Mouse (Mus musculus) splenic B cell, adult 2 months (primary cell): ENCODE measurements around the gene Rbpms2.
A peak's percentile ranks its signal among the peaks of the same experiment; 100 is the strongest.

Experiments used
- DNase-seq: peaks from one replicate; pipeline ENCODE4 v3.0.0-alpha.2; 2011; ENCODE audit warnings: low read depth, low spot score
- H3K27me3 ChIP-seq: 2 replicates; pipeline ENCODE4 v1.6.1; 2012; ENCODE audit warnings: mild to moderate bottlenecking, low read length, moderate library complexity, mixed read lengths; ENCODE audit not compliant: control insufficient read depth, poor library complexity, insufficient read depth, severe bottlenecking
- H3K36me3 ChIP-seq: 2 replicates; pipeline ENCODE4 v1.6.1; 2012; ENCODE audit warnings: mild to moderate bottlenecking, low read length, moderate library complexity, mixed read lengths; ENCODE audit not compliant: control insufficient read depth, poor library complexity, insufficient read depth, severe bottlenecking

Gene Rbpms2

DNA sequence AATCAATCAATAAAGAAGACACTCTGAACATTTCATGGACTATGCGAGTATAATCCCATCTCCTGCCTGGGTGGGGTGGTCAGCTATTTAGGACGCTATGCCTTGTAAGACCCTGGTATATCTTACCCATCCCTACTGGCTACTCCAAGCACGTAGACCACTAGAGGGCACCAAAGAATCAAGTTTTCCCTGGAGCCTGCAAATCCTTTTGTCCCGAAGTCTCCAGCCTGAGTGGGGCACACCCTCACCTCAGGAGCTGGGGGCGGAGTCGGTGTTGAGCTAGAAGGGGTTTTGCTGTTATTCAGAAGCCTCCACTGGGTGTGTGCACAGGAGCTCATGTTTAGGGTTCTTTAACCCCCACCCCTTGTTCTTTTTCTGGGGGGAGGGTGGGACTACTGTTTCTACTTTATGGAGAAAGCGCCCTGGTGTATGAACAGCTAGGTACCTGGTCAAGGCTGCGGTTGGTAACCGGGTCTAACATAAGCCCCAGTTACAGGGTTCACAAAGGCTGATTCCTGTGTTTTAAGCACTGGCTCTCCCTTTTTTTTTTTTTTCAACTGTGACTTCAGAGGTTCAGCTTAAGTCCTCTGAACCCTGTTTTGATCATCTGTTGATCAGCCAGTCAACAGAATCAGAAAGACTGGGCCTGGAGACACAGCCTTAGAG is 23.8 kb upstream of the Rbpms2 start:
- DNase-seq = peak; percentile 72
- H3K27me3 ChIP-seq = no peaks in the 10 kb centered on the region
- H3K36me3 ChIP-seq = no peaks in the 10 kb centered on the region

DNA sequence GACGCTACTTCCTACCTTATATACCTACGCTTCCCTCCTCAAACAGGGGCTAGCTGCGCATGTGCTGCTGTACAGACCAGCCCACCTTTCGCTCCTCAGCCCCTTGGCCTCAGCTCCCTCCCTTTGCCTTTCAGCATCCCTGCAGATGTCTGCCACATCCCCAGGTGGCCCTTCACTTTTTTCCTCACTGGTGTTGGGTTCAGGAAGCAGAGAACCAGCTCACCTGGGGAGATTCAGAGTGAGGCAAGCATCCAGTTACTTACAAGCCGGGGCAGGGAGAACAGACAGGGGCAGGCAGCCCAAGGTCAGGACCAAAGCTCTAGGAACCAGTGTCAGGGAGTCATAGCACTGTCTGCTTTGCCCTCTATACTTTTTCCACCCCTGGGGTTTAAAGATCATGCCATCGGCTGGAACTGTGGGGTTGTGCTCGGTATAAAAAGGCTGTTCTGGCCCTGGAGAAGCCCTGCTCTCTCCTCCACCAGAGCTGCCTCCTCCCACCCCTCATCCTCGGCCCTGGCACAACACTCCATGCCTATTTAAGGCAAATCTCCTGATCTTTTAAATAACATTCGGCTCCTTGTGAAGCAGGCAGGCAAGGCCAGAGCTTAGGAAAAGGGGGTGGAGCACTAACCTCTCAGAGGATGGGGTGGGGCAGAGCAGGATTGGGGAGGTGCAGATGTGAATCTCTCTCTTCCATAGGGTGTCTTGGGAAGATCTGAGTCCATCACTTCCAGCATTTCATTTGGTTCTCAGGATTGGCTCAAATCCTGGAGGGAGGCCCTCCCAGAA is 22.9 kb upstream of the Rbpms2 start:
- no peak for DNase-seq
- Histone ChIP-seq H3K36me3 (no peaks in the 10 kb centered on the region), H3K27me3 (no peaks in the 10 kb centered on the region)

DNA sequence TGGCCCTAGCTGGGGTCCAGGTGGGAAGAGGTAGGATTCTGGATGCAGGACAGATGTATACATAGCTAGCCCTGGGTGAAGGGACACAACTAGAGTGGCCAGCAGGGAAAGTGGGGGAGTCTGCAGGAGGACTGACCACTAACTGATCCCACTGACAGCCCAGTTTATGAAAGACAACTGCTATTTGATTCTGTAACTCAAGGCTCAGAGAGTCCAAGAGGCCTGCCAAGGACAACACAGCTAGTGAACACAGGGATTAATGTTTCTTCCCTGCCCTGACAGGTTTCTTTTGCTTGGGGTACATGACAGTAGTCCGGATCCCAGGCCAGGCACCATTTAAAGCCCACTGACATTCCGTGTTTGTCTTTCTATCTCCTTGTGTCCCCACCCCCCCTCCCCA is 22.3 kb upstream of the Rbpms2 start:
- no peaks in the 10 kb centered on the region for H3K27me3 ChIP-seq
- no peaks in the 10 kb centered on the region for H3K36me3 ChIP-seq
- DNase-seq = no peak

DNA sequence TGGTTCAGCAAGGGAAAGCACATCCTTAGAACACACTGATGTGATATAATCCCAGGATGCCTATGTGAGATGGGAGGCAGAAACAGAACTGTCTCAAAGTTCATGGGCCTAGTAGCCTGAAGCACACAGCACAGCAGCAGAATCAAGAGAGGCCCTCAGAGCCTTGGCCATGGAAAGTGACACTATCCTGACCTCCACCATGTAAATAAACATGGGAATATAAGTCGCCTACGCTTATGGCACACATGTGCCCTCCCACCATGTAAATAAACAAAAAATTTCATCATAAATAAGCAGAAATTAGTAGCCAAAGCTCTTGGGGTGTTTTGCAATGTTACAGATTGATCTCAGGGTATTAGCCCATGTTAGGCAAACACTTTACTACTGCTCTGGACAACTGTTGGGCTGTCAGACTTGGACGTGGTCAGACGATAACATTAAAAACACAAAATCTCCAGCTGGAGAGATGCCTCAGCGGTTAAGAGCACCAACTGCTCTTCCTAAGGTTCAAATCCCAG is 17.4 kb upstream of the Rbpms2 start:
- H3K36me3 ChIP-seq = no peaks in the 10 kb centered on the region
- H3K27me3 ChIP-seq = no peaks in the 10 kb centered on the region
- no peak for DNase-seq

DNA sequence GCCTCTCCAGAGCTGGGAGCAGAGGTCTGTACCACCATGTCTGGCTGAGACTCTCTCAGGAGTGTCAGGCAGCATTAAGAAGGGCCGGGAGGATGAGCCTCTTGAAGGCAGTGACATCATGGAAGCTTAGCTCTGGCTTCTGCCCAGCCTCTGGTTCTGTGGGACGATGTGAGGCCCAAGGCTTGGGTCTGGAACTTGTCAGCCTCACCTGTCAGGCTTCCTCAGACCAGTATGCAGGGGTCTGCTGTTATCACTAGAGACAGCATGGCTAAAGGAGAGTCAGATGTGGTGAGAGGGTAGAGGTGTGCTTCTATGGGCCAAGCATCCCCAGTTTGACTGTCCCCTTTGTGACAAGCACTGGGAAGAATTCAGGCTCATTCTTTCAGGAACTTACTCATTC is 16.4 kb upstream of the Rbpms2 start:
- no peaks in the 10 kb centered on the region for H3K36me3 ChIP-seq
- H3K27me3 ChIP-seq = no peaks in the 10 kb centered on the region

DNA sequence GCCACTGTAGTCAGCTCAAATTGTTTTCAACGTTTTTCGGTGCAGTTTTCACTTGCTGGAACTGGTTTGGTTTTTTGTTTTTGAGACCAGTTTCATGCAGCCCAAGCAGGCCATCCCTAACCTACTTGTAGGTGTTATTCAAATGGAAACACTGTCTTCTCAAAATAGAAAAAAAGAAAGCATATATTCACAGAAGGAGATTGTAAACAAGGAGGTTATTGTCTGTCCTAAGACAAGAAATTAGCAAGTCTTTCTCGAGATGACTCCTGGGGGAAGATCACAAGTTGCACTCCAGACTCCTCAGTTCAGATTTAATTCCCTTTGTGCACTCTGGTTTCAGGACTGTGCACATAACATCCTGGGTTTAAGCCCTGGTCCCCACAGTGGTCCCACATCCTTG is 10.1 kb upstream of the Rbpms2 start:
- Histone ChIP-seq H3K27me3 (no peaks in the 10 kb centered on the region), H3K36me3 (no peaks in the 10 kb centered on the region)
- DNase-seq = no peak

More for the DNA sequence above, 16.4 kb upstream of the Rbpms2 start:
- no peak for DNase-seq

DNA sequence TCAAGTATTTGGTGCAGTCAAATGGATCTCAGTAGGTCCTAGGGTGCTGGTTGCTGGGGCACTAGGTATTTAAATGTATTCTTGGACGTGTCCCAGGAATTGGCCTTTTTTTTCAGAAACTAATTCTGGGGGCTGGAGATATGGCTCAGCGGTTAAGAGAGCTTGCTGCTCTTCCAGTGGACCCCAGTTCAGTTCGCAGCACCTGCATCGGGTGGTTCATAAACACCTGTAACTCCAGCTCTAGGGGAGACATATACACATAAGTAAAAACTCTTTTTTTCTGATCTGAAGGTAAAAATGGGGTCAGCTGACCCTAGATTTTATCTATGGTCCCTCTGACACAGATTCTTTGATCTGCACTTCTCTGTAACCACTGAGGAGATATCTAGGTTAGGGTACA is 8.3 kb upstream of the Rbpms2 start:
- no peaks in the 10 kb centered on the region for H3K36me3 ChIP-seq
- no peaks in the 10 kb centered on the region for H3K27me3 ChIP-seq
- no peak for DNase-seq

DNA sequence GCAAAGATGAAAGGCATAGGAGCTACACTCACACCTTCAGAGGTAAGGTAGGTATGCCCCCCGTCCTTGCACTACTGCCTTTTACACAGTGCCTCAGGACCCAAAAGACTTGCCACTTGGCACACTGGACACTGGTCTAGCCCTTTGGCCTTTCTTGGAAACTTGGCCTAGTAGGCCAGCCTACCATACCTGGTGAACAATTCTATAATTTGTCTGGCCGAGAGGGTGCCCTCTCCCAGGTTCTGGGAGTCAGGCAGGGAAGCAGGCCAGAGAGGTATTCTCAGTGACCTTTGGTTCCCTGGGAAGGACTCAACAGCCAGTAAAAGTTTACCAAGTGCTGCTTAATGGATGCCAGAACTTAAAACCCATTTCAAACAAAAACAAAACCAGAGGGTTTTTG is 7.8 kb upstream of the Rbpms2 start:
- DNase-seq = no peak
- Histone ChIP-seq H3K27me3 (no peaks in the 10 kb centered on the region), H3K36me3 (no peaks in the 10 kb centered on the region)

DNA sequence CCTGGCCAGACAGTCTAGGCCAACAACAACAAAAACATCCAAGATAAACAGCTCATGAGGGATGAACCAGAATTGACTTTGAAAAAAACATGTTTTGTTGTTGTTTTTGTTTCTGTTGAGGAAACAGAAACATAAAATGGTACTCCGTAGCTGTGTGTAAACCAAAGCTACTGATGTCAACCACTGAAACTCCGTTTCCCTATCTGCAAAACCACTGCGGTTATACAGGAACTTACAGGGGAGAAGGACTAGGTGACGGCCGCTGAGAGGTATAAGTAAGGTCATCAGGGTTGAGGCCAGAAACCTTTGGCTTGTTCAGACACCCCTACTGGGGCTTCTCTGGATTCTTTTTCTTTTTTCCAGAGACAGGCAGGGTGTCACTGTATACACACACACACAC is 6.6 kb upstream of the Rbpms2 start:
- H3K27me3 ChIP-seq = no peaks in the 10 kb centered on the region
- DNase-seq = no peak
- H3K36me3 ChIP-seq = no peaks in the 10 kb centered on the region

DNA sequence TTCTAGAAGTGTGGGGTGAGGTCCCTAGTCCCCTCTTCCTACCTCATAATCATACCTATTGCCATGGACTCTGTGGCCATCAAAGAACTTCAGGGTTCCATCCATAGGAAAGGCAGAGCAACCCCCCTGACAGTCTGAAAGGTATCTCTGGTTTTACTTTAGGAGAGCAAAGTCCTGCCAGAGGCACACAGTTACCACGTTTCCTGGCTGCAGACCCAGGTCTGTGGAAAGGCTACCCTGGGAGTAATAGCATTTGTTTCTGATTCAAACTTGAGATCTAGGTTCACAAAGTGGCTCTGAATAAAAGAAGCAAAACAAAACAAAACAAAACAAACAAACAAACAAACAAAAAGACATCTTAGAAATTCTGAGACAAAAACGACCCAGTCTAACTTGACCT is 5.2 kb upstream of the Rbpms2 start:
- no peak for DNase-seq
- Histone ChIP-seq H3K27me3 (peaks cover 7% of the 10 kb centered on the region; the same call in 1 of the 2 replicates), H3K36me3 (no peaks in the 10 kb centered on the region)

DNA sequence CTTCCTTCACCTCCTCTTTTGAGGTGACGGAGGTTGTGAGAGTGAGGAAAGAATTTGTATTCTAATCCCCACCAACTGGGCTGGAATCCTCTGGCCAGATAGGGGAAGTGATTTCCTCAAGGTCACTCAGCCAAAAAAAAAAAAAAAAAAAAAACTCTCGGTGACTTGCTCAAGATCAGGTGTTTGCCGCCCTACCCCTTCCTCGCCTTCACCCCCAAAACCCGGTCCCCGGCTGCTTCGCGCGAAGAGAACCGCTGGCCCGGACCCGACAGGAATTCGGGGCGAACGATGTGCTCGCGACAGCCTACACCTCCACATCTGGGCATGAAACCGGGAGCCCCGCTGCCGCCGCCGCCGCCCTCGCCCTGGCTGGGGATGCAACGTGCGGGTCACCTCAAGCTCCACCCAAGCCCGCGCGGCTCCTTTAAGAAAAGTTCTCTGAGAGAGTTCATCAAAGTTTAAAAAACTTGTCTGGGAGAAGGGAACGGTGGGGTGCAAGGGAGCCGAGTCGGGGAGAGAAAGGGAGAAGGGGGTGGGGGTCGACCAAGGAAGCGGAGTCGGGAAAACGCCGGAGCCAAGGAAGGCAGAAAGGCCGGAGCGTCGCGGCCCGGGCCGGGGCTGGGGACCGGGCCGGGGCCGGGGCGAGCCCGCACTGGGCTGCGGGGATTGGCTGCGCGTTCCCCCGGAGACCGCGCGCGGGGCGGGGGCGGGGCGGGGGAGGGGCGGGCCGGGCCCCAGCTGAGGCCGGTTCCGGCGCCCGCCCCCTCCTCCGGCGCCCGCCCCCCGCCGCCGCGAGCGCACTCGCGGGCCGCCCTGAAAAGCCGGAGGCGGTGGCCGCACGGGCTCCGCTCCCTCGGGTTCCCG is 551 bp downstream of the Rbpms2 start:
- DNase-seq = peak; percentile 45
- H3K27me3 ChIP-seq = peaks cover 9% of the 10 kb centered on the region
- no peaks in the 10 kb centered on the region for H3K36me3 ChIP-seq

DNA sequence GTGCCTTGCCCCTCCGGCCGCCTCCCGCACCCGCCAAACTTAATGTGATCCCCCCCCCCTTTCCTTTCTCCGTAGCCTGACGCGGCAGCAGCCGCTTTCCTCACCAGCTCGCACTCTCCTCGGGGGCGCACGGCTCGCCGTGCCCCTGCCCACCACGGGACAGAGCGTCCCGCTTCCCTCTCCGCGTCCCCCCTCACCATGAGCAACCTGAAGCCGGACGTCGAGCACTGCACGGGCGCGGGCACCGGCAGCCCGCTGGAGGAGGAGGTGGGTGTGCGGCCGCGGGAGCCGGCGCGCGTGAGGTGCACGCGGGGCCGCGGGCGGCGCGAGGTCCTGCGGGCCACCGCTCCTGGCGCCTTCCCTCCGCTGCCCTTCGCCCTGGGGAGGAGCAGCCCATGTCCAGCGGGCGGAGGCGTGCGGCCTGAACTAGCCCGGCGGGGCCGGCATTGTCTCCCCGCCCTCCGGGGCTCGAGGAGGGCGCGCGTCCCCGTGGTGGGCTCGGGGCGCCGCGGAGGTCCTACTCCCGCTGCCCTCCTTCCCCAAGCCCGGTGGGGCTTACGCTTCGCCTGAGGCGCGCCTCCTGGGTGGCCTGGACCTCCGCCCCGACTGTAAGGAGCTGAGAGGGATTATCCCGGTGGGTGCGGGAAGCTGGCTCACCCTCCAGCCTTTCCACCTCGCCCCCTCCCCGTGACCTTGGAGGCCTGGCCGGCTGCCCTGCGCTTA is 1.3 kb downstream of the Rbpms2 start:
- peak; percentile 41 for DNase-seq
- peaks cover 9% of the 10 kb centered on the region for H3K27me3 ChIP-seq
- no peaks in the 10 kb centered on the region for H3K36me3 ChIP-seq

DNA sequence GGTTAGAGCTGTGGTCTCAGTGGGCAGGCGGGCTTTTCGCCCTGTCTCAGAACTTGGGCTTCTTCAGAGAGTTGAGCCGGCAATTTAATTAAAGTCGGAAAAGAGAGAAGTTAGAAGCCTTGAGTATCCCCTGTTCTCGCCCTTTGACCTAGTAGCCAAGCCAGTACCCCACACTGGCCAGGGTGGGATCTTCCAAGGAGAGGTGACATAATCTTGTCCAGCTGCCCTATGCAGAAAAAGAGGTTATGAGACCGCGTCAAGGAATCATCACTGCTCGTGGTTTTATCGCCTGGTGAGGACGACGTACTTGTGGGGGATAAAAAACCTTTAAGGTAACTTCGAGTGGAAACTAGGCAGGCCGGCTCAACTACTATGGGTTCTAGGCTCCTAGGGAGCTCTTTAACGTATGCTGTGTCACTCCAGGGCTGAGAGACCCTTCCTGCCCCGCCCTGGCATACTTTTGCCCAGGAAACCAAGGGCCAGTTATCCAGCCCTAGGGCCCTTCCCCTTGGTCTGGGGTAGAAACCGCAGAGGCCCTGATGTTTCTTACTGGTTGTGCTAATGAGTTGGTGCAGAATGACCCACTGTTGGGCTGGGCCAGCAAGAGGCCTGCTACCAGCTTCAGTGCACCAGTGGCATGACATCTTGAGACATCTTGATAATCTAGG is 2.0 kb downstream of the Rbpms2 start:
- peak; percentile 29 for DNase-seq
- no peaks in the 10 kb centered on the region for H3K36me3 ChIP-seq
- H3K27me3 ChIP-seq = peaks cover 9% of the 10 kb centered on the region

DNA sequence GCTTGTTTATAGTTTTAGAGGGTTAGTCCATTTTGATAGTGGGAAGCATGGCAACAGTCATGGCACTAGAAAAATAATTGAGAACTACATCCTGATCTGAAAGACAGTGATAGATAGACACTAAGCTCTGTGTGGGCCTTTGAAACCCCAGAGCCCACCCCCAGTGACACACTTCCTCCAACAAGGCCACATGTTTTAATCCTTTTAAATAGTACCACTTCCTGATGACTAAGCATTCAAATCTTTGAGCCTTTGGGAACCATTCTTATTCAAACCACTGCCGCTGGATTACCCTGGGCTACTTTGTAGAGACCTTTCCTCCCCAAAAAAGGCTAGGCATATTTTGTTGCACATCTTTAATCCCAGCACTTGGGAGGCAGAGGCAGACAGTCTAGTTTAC is 6.3 kb downstream of the Rbpms2 start:
- Histone ChIP-seq H3K27me3 (peaks cover 3% of the 10 kb centered on the region; the same call in 1 of the 2 replicates), H3K36me3 (no peaks in the 10 kb centered on the region)
- DNase-seq = no peak
